Mouse (Mus musculus) induced T-regulatory cell, adult 2 months (primary cell): ENCODE data around the gene Spg11.

ENCODE experiments used
- DNase-seq: peaks from one replicate; pipeline ENCODE4 v3.0.0-alpha.2; 2012; ENCODE audit warnings: low read depth

Gene Spg11

DNA sequence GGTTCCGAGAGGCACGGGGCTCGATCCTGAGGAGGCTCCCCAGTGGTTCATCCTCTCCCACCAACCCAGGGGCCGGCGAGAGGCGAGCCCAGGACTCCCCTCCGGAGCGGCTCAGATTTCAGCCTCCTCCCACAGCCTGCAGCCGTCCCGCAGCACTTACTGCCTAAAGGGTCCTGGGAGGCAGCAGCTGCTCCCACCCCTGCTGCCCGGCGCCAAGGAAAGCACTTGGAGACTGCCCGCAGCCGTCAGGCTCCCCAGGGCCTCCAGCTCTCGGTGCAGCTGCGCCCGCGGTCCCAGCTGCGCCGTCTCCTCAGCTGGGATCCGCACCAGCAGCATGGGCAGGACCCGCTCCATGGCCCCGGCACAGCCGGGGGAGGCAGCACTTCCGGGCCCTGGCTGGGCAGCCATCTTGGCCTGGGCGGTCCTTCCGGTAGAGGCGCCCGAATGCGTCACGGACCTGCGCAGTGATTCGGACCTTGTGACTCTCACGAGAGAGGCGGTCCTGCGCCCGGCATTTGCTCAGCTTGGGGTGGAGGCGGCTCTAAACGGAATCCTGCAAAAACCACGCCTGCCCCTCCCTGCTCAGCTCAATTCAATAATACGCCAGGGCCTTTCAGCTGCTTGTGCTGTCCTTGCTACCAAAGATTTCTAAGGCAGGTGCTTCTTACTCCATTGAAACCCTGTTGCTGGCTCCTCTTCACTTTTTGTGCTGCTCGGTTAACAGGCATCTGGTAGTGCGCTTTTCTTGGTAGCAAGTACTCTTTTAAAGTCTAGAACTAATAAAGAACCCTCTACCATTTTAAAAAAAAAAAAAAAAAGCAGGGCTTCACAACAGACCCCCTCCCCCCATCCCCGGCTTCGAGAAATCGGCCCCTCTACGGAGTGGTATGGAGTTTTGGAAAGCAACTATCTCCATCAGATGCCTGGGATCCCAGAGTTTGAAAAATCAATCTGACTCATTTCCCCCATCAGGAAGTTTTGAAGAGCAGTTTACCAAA, at the start of gene Spg11:
Gene Spg11 (minus strand): TSS at position 426 of the 998 bp plus-strand sequence.
- peak; percentile 99 for DNase-seq

DNA sequence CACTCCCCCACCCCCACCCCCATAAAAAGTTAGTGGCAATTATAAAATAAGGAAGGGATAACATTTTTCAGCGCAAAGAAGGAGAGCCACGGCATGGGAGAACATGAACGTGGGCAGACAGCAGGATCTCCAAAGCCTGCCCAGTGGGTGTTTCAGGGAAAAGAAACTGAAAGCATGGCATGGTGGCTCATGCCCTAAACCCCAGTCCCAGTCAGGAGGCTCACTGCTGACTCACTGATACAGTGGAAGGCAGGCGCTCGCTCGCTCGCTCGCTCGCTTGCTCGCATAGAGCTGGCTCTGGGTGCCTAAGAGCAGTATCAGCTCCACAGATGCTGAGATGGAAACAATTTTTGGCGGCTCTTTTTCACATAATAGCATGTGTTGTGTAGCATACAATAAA, 46.1 kb upstream of the Spg11 start:
- DNase-seq: peak; percentile 84

DNA sequence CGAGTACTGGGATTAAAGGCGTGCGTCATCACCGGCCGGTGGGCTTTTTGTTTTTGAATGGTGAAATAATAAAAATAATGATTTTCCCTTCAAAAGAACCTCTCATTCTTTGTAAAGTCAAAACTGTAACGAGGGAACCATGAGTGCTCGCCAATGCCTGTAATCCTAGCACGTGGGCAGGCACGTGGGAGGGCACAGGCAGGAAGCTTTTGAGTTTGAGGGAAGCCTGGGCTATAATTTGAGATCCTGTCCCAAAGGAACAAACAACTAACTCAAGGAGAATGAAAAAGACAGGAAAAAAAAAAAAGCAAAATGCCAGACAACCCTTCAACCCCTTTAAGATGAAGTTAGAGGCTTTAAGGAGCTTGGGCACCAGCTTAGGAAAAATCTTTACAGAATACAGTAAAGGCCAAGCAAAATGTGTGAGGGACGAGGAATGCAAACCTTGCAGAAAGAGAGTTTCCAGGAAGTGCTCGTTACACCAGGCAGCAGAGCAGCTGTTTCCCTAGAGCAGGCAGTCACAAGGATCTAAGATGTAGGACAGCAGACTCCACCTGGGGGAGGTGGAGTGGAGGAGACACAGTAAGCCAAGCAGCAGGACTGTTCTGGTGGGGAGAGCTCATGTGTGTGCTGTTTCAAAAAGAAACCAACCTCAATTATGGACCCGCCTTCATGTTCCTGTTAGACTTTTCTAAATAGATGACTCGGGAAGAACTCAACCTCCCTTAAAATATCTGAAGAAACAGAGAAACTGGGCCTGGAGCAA, 45.4 kb upstream of the Spg11 start:
- peak; percentile 64 for DNase-seq

GRCm38 (mm10) chr2:122162529-122162928, 44.3 kb upstream of the Spg11 start:
- DNase-seq: no peak

GRCm38 (mm10) chr2:122161542-122161941, 43.4 kb upstream of the Spg11 start:
- peak; percentile 63 for DNase-seq

DNA sequence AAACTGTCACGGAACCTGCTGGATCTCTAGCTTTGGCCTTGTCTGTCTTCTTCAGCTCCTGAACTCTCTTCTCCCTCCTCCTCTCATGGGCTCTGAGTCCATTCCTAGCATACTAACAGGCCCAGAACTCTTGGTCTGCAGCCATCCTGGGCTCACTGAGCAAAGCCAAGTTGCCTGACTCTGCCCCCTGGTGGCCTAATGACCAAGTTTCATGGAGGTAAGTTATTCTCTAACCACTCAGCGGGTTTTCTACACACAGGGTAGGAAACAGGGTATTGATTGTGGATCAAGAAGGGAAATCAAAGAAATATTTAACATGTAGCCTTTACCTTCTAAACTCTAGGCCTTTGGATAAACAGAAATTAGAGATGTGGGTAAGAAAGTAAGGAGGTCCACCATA, 42.5 kb upstream of the Spg11 start, which contains the start of gene Trim69:
Gene Trim69 (plus strand): TSS at position 21 of the 400 bp plus-strand sequence.
- peak; percentile 91 for DNase-seq

- DNase-seq: peak; percentile 22
These were observed 41.5 kb upstream of the Spg11 start for GRCm38 (mm10) chr2:122159667-122160066.

DNA sequence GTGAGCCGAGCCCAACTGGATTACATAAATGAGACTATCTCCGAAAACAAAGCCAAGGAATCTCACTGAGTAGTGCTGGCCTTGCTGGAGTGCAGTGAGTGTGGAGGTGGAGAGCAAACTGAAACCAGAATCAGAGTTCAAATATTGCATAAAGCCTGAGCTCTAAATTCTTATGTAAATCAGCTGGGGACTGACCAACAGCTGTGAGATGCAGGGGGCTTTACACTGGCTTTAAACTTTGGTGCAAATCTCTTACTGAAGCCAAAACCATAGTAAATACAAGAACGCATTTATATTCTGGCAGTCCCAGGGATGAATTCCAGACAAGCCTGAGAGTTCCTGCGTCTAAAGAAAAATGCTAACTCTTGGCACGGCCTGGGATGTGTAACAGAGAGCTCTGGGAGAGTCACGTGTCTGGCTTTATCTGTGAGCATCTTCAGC, 40.2 kb upstream of the Spg11 start:
- no peak for DNase-seq

DNA sequence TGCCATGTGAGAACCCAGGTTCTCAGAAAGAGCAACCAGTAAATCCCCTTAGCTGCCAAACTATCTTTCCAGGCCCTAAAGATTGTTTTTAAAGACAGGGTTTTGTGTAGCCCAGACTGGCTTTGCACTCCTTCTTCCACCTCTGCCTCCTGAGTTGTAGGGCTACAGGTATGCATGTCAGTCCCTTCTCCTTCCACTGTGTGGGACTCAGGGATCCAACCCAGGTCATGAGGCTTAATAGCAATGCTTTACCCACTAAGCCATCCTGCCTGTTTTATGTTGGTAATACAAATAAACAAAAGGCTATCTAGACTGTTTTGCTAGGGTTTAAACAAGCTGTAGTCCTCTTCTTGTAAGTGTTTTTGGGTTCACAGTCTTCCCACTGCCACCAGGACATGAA, 39.4 kb upstream of the Spg11 start:
- DNase-seq: peak; percentile 38

DNA sequence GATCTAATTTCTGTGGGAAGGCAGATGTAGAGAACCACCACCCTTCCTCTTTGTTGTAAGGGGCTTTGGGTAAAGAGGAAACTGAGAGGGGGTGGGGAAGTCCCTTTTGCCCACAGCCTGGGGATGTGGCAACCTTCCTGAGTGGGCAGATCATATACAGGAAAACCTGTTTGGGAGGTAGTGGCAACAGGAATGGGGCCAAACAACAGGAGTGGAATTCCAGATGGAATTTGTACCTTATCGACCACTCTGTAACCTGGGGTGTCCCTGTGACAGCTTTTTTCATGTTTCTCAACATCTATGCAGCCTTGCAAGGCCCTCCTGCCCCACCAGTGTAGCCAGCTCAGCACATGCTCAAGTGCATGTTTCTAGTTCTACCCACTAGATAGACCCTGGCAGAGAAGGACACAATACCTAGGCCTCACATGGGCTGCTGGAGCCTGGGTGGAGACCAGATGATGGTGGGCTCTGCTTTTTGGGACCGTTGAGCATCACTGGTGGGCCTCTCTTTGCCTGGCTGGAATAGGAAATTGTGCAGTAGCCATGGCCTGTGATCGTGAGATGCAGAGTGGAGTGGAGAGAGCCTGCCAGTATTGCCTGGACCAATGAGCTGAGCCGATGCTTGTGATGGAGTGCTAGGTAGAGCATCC, 38.0 kb upstream of the Spg11 start:
- DNase-seq: peak; percentile 35

- peak; percentile 34 for DNase-seq
These were observed 37.1 kb upstream of the Spg11 start for GRCm38 (mm10) chr2:122155292-122155691.

DNA sequence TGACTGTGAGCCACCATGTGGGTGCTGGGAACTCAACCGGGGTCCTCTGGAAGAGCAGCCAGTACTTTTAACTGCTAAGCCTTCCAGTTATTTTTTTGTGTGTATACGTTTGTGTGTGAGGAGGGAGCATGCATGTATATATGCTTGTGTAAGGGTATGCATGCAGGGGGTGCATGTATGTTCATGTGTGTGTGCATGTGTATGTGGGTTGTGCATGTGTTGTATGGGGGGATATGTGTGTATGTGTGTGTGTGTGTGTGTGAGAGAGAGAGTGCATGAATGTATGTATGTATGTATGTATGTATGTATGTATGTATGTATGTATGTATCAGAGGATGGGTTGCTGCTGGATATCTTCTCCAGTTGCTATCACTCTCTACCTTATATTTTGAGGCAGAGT, 36.3 kb upstream of the Spg11 start:
- DNase-seq: peak; percentile 27

- peak; percentile 19 for DNase-seq
These were observed 35.6 kb upstream of the Spg11 start for GRCm38 (mm10) chr2:122153681-122154365.

GRCm38 (mm10) chr2:122152850-122153249, 34.7 kb upstream of the Spg11 start:
- peak; percentile 10 for DNase-seq

- DNase-seq: no peak
These were observed 33.0 kb upstream of the Spg11 start for GRCm38 (mm10) chr2:122151221-122151620.

GRCm38 (mm10) chr2:122149716-122150115, 31.5 kb upstream of the Spg11 start:
- DNase-seq: peak; percentile 55

DNA sequence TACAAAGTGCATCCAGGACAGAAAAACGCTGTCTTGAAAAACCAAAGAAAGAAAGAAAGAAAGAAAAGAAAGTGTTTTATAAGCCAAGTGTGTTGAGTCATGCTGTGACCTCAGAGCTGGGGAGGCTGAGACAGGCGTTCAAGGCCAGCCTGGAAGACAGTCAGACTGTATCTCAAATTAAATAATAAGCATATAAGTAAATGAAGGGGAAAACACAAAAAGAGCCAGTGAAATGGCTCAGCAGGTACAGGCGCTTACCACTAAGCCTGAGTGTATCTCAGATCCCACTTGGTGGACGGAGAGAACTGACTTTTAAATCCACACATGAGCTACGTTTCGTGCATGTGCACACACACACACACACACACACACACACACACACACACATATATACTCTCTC, 31.1 kb upstream of the Spg11 start:
- DNase-seq: peak; percentile 66

DNA sequence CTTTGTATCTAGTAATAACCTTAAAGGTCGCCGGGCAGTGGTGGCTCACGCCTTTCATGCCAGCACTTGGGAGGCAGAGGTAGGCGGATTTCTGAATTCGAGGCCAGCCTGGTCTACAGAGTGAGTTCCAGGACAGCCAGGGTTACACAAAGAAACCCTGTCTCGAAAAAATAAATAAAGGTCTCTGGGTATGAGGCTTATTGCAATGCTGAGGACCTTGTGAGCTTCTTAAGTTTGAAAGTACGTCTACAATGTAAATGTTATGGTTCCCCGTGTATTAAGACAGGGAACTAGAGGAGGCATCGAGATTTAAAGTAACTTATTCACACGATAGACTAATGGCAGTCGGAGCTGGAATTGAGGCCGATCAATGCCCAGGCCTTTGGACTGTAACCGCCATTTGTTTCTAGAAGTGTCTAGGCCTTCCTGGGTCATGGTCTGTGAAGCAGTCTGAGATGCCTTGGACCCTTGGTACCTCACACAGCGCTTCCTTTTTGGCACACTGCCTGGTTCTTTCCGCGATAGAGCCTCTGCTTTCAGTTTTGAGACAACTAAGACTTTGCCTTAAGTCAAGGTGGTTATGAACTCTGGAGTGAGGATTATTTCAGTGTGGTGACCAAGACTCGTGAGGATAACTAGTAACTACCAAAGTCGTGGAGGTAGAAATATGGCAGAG, 30.2 kb upstream of the Spg11 start:
- peak; percentile 92 for DNase-seq

DNA sequence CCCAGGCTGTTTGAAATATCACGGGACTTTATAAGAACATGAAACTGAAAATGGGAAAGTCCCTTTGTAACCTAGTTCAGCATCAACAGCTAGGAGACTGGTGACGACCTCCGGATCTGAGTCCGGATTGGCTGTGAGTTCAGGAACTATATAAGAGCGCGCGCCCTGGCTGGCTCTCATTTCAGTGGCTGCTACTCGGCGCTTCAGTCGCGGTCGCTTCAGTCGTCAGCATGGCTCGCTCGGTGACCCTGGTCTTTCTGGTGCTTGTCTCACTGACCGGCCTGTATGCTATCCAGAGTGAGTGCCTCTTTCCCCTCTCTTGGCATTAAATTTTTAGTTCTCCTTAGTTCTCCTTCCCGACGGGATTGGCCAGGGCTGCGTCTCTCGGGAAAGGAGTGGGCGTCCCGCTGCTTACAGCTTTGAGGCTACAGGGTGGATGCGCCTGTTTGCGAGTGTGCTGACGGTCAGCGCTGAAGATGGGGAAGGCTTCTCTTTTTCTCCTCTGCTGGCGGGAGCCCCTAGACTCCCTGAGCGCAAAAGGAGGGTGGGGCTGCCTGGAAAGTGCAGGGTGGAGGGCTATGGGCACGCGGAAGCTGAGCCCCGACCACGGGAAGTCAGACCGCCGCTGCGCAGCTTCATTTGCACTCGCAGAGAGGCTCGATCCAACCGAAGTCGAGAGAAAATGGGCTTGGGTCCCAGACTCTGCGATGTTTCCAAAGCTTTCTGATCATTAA, 29.5 kb upstream of the Spg11 start, which contains the start of gene B2m:
Gene B2m (plus strand): TSS at position 179 of the 734 bp plus-strand sequence.
- DNase-seq: peak; percentile 99

- no peak for DNase-seq
These were observed 28.5 kb upstream of the Spg11 start for GRCm38 (mm10) chr2:122146687-122147086.
